Mouse (Mus musculus) testis, postnatal 10 days (tissue): ENCODE data around the gene Henmt1.

Experiments
- DNase-seq: peaks from one replicate; pipeline ENCODE4 v3.0.0; 2021; ENCODE audit warnings: low spot score

The Henmt1 gene

DNA sequence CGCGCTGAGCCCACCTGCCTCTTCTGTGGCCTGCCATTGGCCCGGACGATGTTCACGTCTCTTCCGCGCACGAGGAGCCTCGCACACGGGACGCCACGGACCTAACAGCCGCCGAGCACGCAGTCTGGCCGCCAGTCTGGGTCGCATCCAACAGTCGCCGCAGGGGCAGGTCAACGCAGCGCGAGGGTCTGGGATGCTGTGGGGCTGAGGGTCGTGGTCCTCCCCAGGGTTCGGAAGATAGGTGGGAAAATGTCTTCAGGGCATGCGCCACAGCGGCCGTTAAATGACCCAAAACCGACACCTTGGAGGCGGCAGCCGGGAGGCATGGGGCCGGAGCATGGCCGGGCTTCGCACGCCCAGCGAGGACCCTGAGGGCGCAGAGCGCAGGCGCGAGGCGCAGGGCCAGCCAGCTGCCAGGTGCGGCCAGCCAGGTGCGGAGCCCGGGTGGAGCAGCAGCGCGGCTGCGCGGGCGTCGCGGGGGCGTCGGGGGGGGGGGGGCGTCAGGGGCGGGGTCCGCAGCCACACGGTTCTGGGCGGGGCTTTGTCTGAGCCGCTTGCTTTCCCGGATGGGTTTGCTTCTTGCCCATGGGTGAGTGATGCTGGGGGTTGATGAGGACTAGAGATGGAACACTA lies 444 bp downstream of the Henmt1 start, which contains the start of gene Gm9857:
Gene Gm9857 (minus strand): TSS at position 445 of the 633 bp plus-strand sequence.
- DNase-seq: peak; percentile 53

DNA sequence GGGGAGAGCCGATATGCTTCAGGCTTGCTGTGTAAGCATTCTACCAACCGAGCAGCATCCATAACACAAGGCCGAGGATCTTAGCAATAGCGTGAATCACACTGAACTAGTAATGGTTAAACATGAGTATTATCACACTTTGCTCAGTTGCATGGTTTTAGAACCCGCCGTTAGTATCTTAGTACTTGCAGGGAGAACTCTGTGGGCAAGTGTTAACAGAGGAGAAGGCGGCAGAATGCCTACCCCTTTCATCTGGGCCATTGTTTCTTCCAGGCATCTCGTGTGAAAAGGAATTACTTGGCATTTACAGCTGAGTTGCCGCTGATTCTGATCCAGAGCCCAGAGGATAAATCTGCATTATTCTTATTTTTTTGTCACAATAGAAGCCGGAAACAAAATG lies 1.3 kb downstream of the Henmt1 start:
- DNase-seq: peak; percentile 9

- DNase-seq: peak; percentile 32
Observed at GRCm38 (mm10) chr3:108957976-108958375, 18.3 kb downstream of the Henmt1 start.

DNA sequence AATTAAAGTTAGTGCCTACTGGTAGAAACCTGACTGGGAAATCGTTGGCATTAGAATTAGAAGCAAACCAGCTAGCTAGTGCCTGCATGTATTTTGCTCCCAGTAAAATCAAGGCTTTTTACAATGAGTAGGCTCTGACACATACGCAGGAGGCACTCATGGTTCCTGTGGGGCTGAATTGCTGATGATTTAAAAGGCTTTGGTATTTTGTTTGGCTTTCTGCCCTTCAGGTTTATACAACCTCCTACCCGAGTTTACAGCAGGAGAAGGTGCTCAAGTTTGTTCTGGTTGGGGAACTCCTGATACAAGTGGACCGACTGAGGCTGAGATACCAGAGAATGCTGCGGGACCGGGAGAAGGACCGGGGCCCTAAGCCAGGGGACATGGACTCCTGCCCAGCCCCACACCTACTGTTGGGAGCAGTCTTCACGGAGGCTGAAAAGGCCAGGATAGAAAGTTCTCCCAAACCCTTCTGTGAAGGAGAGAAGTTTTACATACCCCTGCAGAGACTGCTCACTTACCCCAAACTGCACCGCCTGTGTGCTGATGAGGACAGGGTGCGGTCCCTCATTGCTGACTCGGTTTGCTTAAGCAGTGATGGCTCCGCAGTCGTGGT lies 20.1 kb downstream of the Henmt1 start:
- DNase-seq: peak; percentile 36

- peak; percentile 34 for DNase-seq
Observed at GRCm38 (mm10) chr3:108961226-108961625, 21.6 kb downstream of the Henmt1 start.

DNA sequence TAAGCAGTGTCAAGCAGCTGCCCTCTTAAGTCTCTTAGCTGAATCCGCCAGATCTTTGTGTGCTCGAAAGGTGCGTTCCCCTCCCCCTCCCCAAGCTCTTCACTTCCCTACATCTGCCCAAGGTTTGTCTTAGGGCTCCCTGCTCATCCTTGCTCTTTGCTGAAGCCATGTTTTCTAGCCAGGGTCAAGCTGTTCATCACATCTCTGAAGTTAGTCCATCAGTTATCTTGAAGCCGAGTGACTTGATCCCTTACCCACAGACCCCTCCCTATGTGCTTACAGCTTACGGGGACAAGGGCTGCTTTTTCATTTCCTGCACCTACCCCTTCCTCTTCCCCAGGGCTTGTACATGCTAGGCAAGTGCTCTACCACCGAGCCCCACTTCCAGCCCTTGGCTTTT lies 22.0 kb downstream of the Henmt1 start:
- DNase-seq: peak; percentile 23

GRCm38 (mm10) chr3:108963278-108963677 lies 23.6 kb downstream of the Henmt1 start:
- no peak for DNase-seq

DNA sequence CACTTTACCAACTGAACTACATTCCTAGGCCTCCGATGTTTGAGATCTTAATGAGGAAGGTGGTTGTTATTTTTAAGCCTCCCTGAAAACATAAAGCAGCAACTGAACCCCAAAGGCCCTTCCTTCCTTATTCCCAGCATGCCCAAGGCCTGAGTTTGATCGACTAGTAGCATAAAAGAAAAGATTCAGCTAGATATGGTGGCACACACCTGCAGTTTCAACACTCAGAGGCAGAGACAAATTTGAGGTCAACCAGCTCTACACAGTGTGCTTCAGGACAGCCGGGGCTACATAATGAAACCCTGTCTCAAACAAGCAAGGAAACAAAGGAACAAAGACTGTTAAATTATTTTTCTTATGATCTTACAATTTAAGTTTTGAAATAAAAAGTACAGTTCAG lies 24.1 kb downstream of the Henmt1 start:
- peak; percentile 19 for DNase-seq

GRCm38 (mm10) chr3:108964361-108965044 lies 24.8 kb downstream of the Henmt1 start:
- DNase-seq: peak; percentile 50

DNA sequence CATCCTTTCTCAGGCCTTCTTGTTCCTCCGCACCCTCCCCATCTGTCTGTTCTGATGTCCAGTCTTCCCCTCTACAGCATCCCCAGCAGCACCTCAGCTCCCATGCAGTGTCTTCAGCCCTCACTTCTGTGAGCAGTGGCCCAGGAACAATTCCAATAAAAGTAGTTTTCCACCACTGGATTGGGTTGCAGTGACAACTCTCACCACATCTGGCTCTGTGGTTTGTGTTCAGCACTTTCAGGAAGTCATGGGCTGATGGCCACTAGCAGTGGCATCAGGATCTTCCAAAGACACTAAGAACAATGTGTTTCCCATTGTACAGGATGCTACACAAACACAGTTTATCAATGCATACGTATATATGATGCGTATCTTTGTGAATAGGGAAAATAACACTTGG lies 26.4 kb downstream of the Henmt1 start:
- peak; percentile 26 for DNase-seq

DNA sequence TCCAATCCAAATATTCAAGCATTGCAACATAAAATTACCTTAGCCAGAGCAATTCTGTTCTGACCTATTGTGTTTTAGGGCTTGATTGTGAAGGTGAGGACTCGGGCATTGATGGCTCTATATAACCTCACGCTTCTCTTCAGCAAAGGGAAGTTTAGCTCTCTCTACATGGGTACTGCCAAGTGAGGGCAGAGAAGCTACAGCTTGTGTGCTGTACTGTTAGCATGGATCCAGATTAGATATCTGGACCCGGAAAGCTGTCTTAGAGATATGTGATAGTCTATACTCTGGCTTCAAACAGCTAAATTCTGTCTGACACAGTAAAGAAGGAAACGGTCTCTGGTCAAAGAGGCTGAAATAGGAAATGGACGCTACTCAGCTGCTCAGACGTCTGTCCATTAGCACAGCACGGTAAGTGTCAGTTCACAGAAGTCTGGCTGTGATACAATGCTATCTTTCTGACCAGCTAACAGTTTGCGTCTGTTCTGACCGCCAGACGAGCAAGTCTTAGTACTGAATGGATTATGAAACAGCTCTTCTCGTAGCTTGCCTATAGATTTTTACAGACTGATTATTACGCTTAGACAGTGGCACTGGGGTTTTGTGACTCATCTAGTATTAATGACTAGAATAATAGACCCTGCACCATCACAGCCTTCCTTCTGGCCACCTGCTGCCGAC lies 34.4 kb downstream of the Henmt1 start:
- no peak for DNase-seq

DNA sequence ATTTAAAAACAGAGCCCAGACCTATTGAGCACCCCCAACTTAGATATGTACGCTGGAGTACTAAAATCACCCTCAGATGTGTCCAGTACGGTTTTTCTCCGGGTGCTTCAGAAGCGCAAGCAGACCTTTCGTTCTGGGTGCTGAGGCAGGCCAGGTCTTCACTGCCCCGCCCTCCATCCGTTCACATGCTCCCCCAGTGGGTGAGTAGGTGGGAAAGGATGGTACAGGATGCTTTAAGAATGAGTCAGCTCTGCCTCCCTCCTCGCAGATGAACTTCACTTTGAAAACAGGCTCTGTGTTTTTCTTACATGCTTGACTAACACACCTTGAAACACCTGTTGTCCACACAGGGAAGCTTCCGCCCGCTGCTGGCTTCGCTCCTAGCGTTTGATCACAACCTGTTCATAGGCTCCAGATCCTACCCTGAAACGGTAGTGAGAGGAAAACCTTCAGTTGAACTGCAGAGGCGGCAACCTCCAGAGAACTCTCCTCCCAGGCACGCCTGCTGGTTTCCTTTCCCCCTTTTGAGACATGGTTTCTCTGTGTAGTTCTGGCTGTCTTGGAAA lies 35.3 kb downstream of the Henmt1 start:
- DNase-seq: no peak

DNA sequence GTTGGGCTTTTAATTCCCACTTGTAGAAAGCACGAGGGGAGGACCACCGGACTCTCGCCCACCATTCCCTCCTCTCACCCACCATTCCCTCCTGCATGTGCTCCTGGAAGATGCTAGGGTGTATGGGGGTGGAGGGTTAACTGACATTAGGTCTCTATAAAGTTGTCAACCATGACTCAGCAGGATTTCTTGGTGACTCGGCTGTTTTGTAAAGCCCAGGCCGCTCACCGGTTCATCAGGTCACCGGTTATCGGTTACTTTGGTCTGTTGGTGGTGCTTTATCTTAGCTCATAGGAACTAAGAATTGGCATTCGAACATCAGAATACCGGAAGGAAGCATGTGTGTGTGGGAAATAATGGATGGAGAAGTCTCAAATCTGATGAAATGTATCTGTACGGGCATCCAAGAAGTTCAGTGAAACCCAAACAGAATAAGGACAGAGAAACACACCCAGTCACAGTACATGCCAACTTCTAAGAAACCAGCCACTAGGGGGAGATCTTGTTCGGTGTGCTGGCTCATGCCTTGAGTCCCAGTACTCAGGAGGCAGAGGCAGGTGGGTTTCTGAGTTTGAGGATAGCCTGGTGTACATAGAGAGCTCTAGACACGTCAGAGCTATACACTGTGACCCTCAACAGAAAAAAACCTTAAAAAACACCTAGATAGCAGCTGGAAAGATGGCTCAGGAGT lies 37.8 kb downstream of the Henmt1 start:
- DNase-seq: no peak

- DNase-seq: no peak
Observed at GRCm38 (mm10) chr3:108981946-108982345, 42.3 kb downstream of the Henmt1 start.

GRCm38 (mm10) chr3:108983989-108984388 lies 44.3 kb downstream of the Henmt1 start:
- DNase-seq: no peak

DNA sequence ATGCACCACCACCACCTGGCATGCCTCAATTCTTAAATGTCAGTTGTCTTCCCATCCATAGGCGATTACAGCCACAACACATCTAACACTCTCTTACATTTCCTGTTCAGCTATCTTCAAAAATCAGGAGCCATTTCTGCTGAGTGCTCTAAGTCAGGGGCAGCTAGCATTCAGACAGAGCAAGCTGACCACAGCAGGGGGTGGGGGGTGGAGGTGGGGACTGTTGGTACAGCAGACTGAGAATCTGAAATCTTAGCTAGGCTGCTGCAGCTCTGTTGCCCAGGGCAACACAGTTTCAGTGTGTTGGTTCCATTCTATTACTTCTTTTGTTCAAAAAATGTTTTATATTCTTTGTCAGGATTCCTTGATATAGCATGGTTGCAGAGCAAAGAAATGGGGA lies 46.9 kb downstream of the Henmt1 start:
- DNase-seq: no peak

DNA sequence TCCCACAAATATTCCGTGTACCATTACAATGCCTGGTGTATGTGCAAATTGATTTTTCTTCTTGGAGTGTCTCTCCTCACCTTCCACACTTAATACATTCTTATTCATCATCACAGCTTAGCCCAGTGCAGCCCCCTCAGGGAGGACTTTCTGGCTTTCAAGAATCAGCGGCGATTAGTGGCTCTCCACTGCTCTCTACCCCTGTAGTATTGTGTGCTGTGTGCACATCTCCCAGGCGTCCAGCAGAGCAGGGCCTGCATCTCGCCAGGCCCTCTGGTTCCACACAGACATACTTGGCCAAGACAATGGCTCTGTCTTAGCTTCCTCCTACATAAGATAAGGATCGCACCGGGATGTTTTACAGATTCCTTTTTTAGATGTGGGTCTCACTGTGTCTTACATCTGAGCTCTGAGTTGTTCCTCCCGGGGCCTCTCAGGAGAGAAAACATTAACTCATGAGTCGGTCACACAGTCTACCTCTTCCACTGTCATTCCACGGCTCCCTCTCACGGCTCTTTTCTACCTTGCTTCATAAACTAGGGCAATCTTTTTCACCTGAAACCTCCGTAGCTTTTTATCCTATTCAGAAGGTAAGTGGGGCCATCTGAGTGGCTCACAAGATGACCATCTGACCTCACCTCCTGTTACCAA lies 47.5 kb downstream of the Henmt1 start:
- DNase-seq: no peak

DNA sequence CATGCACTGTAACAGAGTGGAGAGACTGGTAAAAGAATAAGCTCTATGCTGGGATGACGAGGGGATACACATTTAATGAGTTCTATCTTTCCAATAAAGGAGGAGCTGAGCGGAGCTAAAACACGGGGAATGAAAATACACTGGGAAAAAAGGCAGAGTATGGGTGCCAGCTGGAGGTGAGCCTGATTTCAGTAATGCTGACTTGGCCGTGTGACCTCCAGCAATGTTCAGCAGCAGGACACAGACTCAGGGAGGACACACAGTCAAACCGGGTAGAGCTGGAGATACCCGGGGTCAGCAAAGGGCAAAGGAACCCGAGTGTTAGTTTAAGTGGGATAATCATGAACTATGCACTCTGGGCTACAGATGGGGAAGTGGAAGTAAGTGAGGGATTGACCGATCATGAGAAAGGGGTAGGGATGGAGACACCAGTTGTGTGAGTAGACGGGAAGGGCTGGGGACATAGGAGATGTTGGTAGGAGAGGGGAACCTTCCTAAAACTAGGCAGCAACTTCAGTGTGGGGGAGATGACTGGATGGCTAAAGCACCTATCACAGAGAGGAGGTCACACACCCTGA lies 50.4 kb downstream of the Henmt1 start:
- no peak for DNase-seq

DNA sequence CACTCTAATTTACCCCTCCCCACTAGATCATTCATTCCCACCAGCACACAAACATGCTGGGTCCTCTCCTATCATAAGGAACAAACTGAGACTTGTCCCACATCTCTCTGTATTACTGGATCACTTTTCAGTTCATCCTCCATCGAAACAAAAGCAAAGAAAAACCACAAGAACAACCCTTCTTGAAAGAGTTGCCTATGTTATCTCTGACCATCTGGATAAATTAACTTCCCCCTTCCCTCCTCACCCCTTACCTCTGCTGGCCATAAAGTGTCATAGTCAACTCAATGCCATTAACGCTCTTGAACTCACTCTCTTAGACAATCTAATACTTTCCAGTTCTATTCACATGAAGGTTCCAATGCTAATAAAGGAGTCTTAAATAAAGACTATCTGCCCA lies 54.8 kb downstream of the Henmt1 start:
- DNase-seq: no peak

DNA sequence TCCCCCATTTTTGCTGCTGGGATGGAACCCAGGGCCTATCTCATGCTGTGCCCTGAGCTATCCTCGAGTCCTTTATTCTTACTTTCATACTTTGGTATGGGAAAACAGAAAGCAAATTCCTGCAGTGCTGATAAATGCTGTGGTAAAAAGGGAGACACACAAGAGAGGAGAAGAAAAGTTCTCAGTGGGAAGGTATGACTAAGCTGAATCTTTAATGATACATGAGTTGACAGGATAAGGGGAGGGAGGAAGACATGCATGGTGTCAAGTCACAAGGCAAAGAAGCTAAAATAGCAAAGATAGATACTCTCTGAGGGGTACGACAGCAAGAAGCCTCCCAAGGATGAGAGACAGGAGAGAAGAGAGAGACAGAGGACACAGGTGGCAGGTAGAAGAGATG lies 55.7 kb downstream of the Henmt1 start:
- no peak for DNase-seq

DNA sequence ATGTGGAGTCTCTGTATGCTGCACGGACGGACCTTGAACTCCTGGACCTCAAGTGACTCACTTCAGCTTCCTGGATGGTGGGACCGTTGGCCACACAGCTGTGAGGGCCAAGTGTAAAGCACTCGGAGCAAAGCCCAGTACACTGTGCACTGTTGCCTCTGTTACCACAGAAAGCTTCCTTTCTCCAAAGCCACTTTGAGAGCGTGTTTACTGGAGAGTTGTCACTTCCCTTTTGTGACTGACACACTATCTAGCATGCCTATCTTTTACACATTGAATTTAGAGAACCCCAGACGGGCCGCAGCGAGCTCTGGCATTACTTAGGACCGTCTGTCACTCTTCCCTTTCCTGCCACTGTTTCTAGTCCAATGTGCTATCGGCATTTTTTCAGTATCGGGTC lies 57.6 kb downstream of the Henmt1 start:
- DNase-seq: no peak
